Mouse (Mus musculus) heart, adult 18-20 months (tissue): ENCODE results near the gene Trp53bp2. TPM values are rescaled to one million over a fixed set of nuclear protein-coding genes. Genes with fewer than 3 reads are reported as not detected.

Source experiments
- DNase-seq, 2 experiments: peaks; one replicate each; pipeline ENCODE4 v3.0.0; 2021 to 2022; ENCODE audit warnings: mixed read lengths in 1 of 2
- total RNA-seq, 2 experiments: library from RNA; stranded (reverse); gene quantifications; 2 replicates each; pipeline ENCODE4 v1.2.3; 2021

Gene Trp53bp2
- total RNA-seq, 2 experiments from 2014 or later = 8.9 to 9.1 TPM

DNA sequence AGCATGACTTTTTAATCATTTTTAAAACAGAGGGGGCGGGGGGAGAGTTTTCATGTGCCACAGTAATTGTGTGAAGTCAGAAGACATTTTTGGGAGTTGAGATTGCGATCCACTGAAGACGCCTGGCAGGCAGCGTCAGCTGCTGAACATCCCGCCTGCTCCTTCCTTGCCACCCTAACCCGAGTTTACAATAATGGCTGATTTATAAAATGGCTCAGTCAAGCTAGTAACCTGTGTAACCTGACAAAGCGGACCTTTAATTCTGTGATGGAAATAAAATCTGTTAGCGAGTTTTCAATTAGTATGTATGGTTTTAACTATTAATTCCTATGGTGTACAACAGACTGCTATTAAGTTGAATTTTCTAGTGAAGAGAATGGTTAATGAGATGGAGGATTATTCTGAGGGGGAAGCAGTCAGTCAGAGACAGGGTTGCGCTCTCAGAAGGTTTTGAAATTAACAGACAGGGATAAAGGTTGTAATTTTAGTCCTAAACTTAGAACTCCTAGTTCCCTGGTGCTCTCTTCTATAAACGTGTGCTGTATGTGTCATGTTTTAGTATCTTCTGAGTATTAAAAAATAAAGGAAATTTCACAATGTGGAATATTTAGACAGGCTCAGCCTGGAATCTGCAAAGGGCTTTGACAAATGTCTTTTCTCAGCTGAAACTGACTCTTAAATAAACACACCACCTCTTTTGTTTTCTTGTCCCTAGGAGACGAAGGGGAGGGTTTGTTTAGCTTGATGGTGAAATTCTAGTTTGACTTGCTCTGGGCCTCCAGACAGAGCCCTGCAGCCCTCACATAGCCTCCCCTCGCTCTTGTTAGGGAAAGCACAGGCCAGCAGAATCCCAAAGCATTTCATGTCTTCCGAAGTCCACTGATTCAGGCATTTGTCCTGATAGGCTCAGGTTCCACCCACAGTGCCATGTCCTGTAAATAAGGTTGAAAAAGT, 51.6 kb downstream of the Trp53bp2 start:
- peak; percentile 35 to 44 for DNase-seq

GRCm38 (mm10) chr1:182461261-182461660, 52.3 kb downstream of the Trp53bp2 start:
- peak; percentile 38 to 61 for DNase-seq

DNA sequence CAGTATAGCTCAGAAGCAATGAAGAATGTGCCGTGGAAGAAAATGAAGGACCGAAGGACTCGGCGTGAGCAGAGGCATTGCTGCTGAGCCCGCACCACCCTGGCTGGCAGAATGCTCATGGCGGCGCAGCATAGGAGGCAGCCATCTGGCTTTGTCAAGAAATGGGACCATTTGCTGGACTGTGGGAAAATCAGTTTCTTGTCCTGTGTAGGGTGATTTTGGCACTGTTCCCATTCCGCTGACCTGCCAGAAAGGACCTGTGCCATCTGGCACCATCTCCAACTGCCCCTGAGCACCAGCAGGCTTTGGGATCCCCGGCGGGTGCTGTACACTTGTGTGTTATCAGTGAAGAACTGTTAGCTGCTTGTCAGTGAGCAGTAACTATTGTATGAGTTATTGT, 52.8 kb downstream of the Trp53bp2 start:
- DNase-seq = peak; percentile 38 to 49

DNA sequence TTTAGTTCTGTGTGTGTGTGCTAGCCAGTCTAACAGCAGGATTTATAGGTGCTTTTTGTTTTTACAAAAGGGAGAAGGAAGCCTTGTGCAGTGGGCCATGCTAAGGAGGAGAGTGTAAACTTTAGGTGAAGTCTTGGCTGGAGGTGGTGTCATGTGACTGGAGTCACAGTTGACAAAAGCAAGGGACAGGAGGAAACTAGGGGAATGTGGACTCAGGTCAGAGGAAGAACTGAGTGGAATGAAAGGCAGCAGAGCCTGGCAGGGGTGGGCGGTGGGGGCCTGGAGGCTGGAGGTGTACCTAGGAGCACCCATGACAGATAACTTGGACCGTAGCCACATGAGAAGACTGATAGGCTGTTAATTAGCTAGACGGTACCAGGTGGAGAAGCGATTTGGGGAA, 56.3 kb downstream of the Trp53bp2 start:
- DNase-seq = no peak

GRCm38 (mm10) chr1:182465978-182466377, 57.0 kb downstream of the Trp53bp2 start:
- DNase-seq = no peak

- DNase-seq = no peak
Measured at GRCm38 (mm10) chr1:182475005-182475796, 66.2 kb downstream of the Trp53bp2 start.

DNA sequence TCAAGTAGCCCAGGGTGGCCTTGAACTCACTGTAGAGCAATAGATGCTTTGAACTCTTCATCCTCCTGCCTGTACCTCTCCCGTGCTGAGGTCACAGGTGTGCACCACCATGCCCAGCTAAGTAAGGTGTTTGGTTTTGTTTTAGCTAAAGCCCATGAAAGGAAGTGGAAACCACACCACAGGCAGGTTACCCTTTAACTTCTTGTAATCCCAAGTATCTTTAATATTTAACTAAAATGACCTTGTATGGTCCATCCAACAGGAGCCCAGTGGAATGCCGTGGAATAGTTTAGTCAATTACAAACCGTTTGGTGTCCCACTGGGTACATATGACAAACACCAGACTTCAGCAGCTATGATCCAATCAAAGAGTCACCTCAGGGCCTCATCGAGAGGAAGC, 70.0 kb downstream of the Trp53bp2 start:
- DNase-seq = no peak

DNA sequence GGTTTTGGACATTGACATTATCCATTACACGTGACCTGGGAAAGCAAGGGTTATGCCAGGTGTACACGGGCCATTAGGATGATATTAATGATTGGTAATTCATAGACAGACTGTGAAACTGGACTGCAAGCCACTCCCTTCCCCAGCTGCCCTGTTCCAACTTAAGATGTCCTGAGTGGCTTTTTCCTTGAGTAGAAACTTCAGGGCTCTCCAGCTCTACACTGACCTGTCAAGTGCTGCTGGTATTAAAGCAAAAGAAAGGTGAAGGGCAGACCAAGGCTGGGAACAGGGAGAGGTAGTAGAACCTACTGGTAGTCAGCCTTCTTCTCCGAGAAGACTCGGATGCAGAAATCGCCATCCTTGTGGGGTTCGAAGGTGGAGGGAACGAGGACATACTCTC, 72.2 kb downstream of the Trp53bp2 start:
- no peak for DNase-seq

DNA sequence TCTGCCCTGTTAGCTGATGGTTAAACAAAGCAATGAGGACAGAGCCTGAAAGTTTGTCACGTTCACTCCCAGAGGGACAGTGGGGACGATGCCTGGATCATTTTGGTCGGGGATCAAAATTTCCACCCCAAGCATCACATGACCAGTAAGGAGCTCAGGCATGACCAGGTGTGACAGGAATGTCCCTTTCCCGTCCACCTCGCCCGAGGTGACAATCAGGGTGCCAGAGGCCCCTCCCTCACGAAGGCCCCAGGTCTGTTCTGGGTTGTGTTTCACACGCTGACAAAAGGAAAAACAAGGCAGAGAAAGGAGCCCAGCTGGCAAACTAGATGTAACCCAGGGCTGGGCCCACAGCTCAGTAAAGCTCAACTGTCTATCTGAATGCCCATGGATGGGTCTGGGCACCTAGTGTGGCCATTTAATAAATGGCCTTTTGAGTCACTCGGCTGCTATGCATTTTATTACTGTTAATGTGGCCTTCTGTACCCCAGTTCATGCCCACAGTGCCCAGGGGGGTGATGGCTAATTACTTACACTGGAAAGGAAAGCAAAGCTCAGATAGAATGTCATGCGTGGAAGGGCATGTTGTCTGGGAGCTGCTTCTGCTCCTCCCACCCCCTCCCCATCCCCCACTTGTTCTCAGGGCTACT, 72.8 kb downstream of the Trp53bp2 start:
- DNase-seq = no peak

DNA sequence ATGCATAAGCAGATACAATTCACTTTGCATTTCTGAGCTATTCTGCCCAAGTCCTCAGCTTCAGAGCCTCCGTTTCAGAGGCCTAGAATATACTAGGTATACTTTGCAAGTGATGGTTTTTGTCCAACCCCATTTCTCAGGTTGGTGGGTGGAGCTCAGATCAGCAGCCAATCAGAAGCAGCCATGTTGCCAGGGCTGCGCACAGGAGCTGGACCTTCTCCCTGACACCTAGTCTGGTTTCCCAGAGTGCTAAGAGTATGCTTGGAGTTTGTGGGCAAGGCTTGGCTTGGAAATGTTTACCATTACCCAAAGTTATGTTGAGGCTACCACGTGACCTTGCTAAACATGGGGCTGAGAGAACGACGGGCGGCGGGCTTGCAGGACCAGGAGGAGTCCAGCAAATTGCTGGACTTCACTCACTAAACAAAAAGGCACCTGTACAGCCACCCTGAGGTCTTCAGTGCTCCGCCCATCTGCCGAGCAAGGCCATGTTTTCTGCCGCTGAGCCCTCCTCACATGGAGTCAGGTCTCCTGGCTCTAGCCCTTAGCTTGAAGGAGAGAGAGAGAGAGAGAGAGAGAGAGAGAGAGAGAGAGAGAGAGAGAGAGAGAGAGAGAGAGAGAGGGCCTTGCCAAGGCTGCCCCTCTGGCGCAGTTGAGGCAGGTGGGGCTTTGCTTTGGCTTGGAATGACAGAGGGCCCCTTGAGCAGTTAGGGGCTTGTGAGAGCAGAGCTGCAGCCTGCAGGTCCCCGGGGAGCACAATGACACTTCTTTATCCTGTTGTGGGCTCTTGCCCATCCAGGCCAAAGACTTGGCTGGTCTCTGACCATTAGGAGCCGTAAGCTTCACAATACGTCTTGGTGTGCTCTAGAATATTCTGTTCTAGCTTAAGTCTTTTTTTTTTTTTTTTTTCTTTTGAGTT, 74.3 kb downstream of the Trp53bp2 start:
- no peak for DNase-seq

DNA sequence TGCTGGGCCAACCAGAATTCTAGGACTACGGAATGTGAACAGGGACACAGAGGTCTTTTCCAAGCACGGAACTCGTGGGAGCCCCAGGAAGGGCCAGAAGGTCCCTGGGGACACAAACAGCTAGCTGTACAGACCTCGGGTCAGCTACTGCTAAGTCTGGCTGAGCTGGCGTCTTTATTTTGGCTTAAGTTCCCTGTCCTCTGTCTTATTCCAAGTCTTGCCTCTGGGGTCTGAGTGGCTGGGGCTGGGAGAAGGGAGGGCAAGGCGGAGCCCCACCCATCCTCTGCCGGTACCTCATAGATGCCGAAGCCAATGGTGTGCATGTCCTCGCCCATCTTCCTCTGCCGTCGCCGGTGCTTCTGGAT, 74.9 kb downstream of the Trp53bp2 start:
- DNase-seq = peak; percentile 62 to 85

DNA sequence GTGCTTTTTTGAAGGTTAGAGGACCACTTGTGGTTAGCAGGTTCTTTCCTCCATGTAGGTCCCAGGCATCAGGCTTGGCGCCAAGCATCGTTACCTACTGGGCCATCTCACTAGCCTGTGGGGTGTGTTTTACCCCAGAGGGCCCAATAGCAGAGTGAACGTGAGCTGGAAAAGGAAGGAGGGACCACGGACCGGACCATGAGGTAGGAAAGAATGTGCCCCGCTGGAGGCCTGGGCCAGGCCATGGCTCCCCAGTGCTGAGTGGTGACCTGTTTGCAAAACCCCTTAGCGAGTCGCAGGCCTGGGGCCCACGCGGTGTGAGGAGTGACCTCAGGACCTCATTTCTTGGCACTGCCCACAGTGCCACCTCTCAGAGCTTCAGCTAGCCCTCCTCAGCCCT, 79.5 kb downstream of the Trp53bp2 start:
- no peak for DNase-seq

DNA sequence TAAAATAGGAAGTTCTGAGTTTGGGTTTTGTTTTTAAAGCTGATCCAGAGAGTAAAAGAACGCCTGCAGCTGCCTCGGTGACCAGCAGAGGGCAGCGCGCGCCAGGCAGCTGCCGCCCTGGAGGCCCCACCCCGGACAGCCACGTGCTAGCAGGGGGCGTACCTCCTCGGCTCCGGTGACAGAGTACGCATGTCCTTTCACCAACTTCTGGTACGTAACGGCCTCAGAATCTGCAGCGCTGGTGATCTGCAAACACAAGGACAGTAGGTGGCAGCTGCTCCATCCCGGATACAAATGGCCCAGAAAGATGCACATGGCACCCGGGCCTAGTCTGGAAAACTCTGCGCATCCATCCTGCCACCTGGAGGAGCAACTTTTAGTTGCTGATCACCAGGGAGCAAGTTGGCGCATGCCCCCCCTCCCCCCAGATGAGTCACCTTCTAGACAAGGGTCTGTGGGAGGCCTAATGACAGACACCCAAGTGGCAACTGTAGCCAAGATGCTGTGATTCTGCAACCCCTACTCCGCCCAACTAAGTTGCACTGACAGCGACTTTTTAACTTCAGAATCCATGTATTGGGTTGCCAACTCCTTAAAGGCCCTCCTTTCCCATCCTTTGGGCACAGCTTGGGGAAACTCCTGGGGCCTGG, 81.0 kb downstream of the Trp53bp2 start:
- DNase-seq = peak; percentile 93 to 97

GRCm38 (mm10) chr1:182490568-182490967, 81.6 kb downstream of the Trp53bp2 start:
- peak in 1 of 2 experiments; percentile 13 for DNase-seq

DNA sequence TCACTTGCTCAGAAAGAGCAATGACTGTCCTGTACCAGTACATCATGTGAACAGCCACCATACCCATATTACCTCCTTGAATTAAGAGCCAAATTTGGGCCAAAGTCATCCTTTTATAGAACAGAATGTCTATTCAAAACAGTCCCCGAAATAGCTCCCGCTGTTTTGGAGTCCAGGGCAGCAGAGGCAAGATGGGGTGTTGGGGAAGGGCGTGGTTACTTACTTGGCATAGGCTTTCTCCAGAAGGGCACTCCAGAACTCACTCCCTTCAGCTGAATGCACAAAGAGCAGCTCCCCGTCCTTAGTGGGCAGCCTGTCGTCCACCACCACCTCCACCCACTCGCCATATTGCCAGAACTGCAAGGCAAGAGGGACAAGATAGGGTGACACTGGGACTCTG, 82.9 kb downstream of the Trp53bp2 start:
- DNase-seq = peak in 1 of 2 experiments; percentile 18

GRCm38 (mm10) chr1:182494285-182495145, 85.5 kb downstream of the Trp53bp2 start:
- no peak for DNase-seq

GRCm38 (mm10) chr1:182496685-182497084, 87.7 kb downstream of the Trp53bp2 start:
- no peak for DNase-seq

DNA sequence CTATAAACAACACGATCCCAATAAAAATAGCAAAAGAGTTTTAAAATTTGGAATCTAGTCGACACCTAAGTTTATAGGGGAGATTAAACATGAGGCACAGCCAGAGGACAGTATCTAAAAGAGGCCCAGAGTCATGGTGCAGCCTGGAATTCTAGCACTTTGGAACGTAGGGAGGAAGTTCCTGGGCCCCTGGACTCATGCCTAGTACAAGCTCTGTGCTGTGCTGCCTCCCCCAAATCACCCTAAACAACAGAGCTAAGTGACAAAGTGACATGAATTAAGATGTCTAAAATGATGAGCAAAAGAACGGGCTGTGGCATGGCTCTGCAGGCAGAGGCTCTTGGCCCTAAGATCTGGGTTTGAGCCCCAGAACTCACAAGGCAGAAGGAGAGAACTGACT, 88.8 kb downstream of the Trp53bp2 start:
- DNase-seq = peak; percentile 57 to 60

- DNase-seq = peak; percentile 68 to 81
Measured at GRCm38 (mm10) chr1:182499443-182500089, 90.6 kb downstream of the Trp53bp2 start.
